Mouse (Mus musculus) liver, embryonic 14.5 days (tissue): ENCODE results near the gene Fem1b. TPM values are rescaled to one million over a fixed set of nuclear protein-coding genes. Genes with fewer than 3 reads are reported as not detected.

ENCODE experiments used
- ATAC-seq: fragments of 200-750 bp; cut with Nextera tagmentation; 2 replicates; pipeline ENCODE4 v1.8.0; 2017; ENCODE audit warnings: moderate number of reproducible peaks, mild to moderate bottlenecking, moderate library complexity; ENCODE audit not compliant: insufficient read depth
- DNase-seq, 3 experiments: peaks; one replicate each; pipeline ENCODE4 v3.0.0-alpha.2; 2012 to 2013; ENCODE audit warnings: low read depth in 3 of 3, low spot score in 3 of 3
- H3K27ac ChIP-seq: fragments of 300-500 bp; sonication (generic); 2 replicates; pipeline ENCODE4 v1.5.1; 2014; ENCODE audit warnings: moderate library complexity, mild to moderate bottlenecking, control low read depth, inconsistent platforms
- H3K27me3 ChIP-seq: fragments of 300-500 bp; sonication (generic); 2 replicates; pipeline ENCODE4 v1.6.1; 2014; ENCODE audit warnings: mild to moderate bottlenecking, low read length, moderate library complexity; ENCODE audit not compliant: control insufficient read depth, insufficient read depth
- H3K36me3 ChIP-seq: fragments of 300-500 bp; sonication (generic); replicated peaks from 2 replicates; pipeline ENCODE4 v1.6.1; 2014; ENCODE audit warnings: low read depth; ENCODE audit not compliant: control insufficient read depth, insufficient read depth
- H3K4me1 ChIP-seq, 2 experiments: fragments of 200-500 bp in 1 of 2; fragments of 300-500 bp in 1 of 2; sonication (generic) in 1 of 2; replicated peaks; 2 replicates each; pipeline ENCODE4 v1.6.1; 2012 to 2014; ENCODE audit warnings: antibody characterized with exemption in 1 of 2, inconsistent platforms in 1 of 2, low read length in 1 of 2; ENCODE audit not compliant: control insufficient read depth in 2 of 2, insufficient read depth in 2 of 2
- H3K4me2 ChIP-seq: fragments of 300-500 bp; sonication (generic); 2 replicates; pipeline ENCODE4 v1.6.1; 2014; ENCODE audit warnings: low read depth, mild to moderate bottlenecking, control low read depth, moderate library complexity
- H3K4me3 ChIP-seq, 2 experiments: fragments of 200-500 bp in 1 of 2; fragments of 300-500 bp in 1 of 2; sonication (generic) in 1 of 2; 2 replicates each; pipeline ENCODE4 v1.5.1; 2012 to 2014; ENCODE audit warnings: low read depth in 2 of 2, low read length in 2 of 2, mild to moderate bottlenecking in 2 of 2, control low read depth in 1 of 2, inconsistent platforms in 1 of 2, moderate library complexity in 1 of 2; ENCODE audit not compliant: insufficient read depth in 1 of 2
- H3K9ac ChIP-seq: fragments of 300-500 bp; sonication (generic); replicated peaks from 2 replicates; pipeline ENCODE4 v1.6.1; 2014; ENCODE audit warnings: mild to moderate bottlenecking, control low read depth, moderate library complexity
- H3K9me3 ChIP-seq: fragments of 300-500 bp; sonication (generic); 2 replicates; pipeline ENCODE4 v1.6.1; 2016; ENCODE audit warnings: low read length, mixed read lengths; ENCODE audit not compliant: control insufficient read depth
- CTCF ChIP-seq: IDR thresholded peaks from 2 replicates; pipeline ENCODE4 v1.5.1; 2016; ENCODE audit warnings: antibody characterized with exemption, low read depth, control low read depth
- EP300 ChIP-seq: IDR thresholded peaks from 2 replicates; pipeline ENCODE4 v1.6.1; 2016; ENCODE audit warnings: antibody characterized with exemption, low read depth
- WGBS: fragments of 180-500 bp; shearing (Covaris S2); extraction: QIAGEN DNeasy Blood & Tissue Kit; methylation state at CpG from one replicate; pipeline ENCODE4 v1.1.7; 2014; ENCODE audit not compliant: insufficient replicate concordance; 5-methylcytosine and 5-hydroxymethylcytosine counted together
- polyA plus RNA-seq, 2 experiments: library from polyadenylated mRNA; depleted of rRNA in 1 of 2; stranded (reverse) in 1 of 2; unstranded in 1 of 2; fragments of >200 nt; fragmentation: Nextera tagmentation in 1 of 2; extraction: Ambion mirVana in 1 of 2; gene quantifications; 2 replicates each; pipeline versions ENCODE4 v1.2.1 to v1.2.3; 2012 to 2014

Gene Fem1b
- polyA plus RNA-seq, 2 experiments, result 8.2 to 12.5 TPM

DNA sequence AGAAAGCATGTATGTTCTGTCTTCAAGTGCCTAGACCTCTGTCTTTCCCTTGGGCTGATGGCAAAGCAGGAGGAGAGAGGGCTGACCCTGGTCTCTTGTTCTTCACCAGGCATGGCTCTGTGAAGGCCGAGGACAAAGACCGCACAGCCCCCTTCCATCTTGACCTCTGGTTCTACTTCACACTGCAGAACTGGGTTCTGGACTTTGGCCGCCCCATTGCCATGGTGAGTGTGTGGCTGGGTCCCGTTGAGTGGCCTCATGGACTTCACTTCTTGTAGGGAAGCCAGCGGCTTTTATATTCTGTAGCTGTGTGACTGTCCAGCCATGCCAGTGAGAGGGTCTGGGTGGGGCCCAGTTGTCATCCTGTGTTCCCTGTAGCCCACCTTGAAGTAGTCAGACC is 32.7 kb upstream of the Fem1b start:
- ATAC-seq, result no peak
- Histone ChIP-seq H3K9me3 (no peaks in the 10 kb centered on the region), H3K4me3 (no peak overlapping the region), H3K4me2 (no peak overlapping the region), H3K4me1 (peaks cover 8 to 12% of the 10 kb centered on the region in 2 experiments), H3K9ac (no peak overlapping the region), H3K27ac (no peak overlapping the region), H3K36me3 (no peaks in the 10 kb centered on the region; the same call in 1 of the 2 replicates), H3K27me3 (no peaks in the 10 kb centered on the region)
- 74% methylated on average over 5 of the region's 5 CpGs for WGBS
- no peak for TF ChIP-seq CTCF
- no peak for TF ChIP-seq EP300
- no peak for DNase-seq

DNA sequence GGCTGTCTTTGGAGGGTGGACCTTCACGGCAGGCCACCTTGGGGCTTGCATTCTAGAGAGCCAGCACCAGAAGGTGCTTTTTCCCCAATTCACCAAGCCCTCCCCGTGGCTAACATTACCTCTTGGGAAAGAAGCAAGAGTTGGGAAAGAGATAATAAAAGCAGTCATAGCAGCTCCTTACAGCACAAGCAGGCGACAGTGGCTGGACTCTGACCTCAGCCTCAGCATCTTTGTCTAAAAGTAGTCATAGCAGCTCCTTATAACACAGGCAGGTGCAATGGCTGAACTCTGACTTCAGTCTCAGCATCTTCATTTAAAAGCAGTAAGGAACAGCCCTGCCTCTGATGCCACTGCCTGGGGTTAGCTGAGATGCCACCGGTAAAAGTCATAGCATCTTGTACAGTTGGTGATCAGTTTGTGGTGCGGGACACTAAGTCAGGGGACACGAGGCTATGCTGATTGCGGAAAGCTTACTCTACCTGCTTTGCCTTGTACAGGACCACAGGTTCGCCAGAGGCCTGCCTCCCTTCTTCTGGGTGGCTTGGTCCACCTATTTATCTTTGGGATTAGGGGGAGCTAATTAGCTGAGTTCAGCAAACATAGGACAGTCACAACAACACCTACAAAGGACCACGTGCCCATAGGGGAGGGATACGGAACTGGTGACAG is 31.8 kb upstream of the Fem1b start:
- no peak overlapping the region for H3K4me3 ChIP-seq
- no peak overlapping the region for H3K9ac ChIP-seq
- H3K27me3 ChIP-seq, result no peaks in the 10 kb centered on the region
- TF ChIP-seq EP300, result no peak
- no peak for TF ChIP-seq CTCF
- H3K27ac ChIP-seq, result no peak overlapping the region
- H3K9me3 ChIP-seq, result no peaks in the 10 kb centered on the region
- H3K36me3 ChIP-seq, result no peaks in the 10 kb centered on the region
- peaks cover 9 to 15% of the 10 kb centered on the region in 2 experiments for H3K4me1 ChIP-seq
- no peak overlapping the region for H3K4me2 ChIP-seq
- DNase-seq, result no peak
- WGBS, result 76% methylated on average over 10 of the region's 10 CpGs
- no peak for ATAC-seq

DNA sequence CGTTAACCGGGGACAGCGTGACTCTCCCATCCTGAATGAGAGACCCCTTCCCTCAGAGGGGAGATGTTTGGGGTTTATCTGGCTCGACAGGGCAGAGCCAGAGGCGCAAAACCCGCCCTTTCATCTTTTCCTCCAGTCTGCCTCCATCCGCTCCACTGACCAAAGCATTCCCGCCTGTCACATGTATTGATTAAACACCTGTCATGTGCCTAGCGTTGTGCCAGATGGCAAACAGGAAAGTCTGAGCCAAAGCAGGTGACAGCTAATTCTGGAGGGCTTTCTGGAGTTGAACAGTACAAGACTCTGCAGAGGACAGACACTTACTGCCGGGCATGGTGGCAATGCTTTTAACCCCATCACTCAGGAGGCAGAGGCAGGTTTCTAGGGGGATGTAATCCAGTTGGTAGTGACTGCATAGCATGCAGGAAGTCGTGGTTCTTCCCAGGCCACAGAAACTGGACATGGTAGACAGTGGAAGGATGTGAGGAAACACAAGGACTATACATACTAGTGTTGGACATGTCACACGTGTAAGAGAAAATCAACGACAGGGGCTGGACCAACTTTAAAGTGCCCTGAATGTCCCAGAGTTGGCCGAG is 27.5 kb upstream of the Fem1b start:
- DNase-seq (no peak), ATAC-seq (peak; percentile 9; the same call in 1 of the 2 replicates)
- 10% methylated on average over 14 of the region's 14 CpGs for WGBS
- Histone ChIP-seq H3K27ac (peak overlapping the region; percentile 58), H3K4me3 (peak overlapping the region; percentile 72 to 86), H3K4me1 (peaks cover 10 to 17% of the 10 kb centered on the region in 2 experiments), H3K36me3 (no peaks in the 10 kb centered on the region), H3K4me2 (peak overlapping the region; percentile 67), H3K9me3 (no peaks in the 10 kb centered on the region), H3K9ac (peak overlapping the region; percentile 77), H3K27me3 (no peaks in the 10 kb centered on the region)
- no peak for TF ChIP-seq CTCF
- TF ChIP-seq EP300, result no peak

DNA sequence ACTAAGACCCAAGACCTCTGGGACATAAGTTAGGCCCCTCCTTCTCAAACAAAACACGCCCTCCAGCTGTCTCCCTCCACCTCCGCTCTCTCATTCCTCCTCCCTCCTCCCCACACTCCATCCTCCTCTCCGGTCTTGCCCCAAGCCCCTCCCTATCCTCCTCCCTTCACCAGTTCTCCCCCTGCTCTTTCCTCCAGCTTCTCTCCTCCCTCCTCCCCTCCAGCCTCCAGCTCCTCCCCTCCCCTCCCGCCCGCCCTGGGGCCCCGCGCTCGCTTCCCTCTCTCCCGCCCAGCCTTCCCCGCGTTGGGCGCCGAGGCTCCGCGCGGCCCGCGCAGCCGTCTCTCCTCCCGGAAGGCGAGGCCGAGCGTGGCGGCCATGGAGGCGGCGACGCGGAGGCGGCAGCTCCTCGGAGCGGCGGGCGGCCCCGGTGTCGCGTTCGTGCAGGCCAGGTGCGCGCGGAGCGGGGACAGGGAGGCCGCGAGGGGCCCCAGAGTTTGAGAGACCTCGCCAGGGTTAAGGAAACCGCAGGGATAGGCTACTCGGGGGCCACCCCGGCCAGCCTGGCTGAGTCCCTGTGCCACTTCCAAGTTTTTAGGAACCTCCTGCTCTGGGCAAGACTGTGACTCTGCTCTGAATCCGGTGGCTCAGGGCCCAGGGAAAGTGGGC is 26.9 kb upstream of the Fem1b start, which contains the start of gene Cln6:
Gene Cln6 (plus strand): TSS at position 280 of the 666 bp plus-strand sequence.
- Histone ChIP-seq H3K36me3 (no peaks in the 10 kb centered on the region), H3K4me2 (peak within 1 kb of the TSS; percentile 67), H3K9ac (peak within 1 kb of the TSS; percentile 77), H3K4me3 (peak within 1 kb of the TSS; percentile 72 to 86), H3K27me3 (no peaks in the 10 kb centered on the region), H3K9me3 (no peaks in the 10 kb centered on the region), H3K27ac (peak within 1 kb of the TSS; percentile 58), H3K4me1 (peaks cover 10 to 17% of the 10 kb centered on the region in 2 experiments)
- peak; percentile 83 to 85 (median 84) for DNase-seq
- no peak for TF ChIP-seq EP300
- TF ChIP-seq CTCF, result no peak
- ATAC-seq, result peak; percentile 94
- WGBS, result under 1% methylated on average over 42 of the region's 48 CpGs

DNA sequence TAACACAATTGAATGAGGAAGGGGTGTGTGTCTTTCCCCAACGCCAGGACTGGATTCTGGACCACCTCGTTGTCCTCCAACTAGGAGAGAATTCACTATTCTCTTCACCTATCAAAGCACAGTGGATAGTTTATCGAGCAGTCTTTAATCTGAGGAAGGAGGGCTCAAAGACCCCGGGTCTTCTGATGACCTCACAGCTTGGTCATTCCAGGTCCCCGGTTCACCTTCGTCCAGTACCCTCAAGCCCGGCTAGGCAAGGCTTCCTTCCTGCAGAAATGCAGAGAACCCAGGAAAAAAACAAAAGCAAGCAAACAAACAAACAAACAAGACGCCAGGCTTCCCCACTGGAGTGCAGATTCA is 26.4 kb upstream of the Fem1b start:
- no peak for TF ChIP-seq CTCF
- DNase-seq (no peak), ATAC-seq (no peak)
- peak overlapping the region; percentile 56 for H3K27ac ChIP-seq
- peak overlapping the region; percentile 77 for H3K9ac ChIP-seq
- no peaks in the 10 kb centered on the region for H3K9me3 ChIP-seq
- H3K36me3 ChIP-seq, result no peaks in the 10 kb centered on the region
- H3K4me3 ChIP-seq, result peak overlapping the region; percentile 72 to 86
- peaks cover 10 to 17% of the 10 kb centered on the region in 2 experiments for H3K4me1 ChIP-seq
- peak overlapping the region; percentile 67 for H3K4me2 ChIP-seq
- H3K27me3 ChIP-seq, result no peaks in the 10 kb centered on the region
- 5% methylated on average over 8 of the region's 8 CpGs for WGBS
